Mouse (Mus musculus) C2C12 (cell line): ENCODE data around the gene Rnf141.

Source experiments
- CTCF ChIP-seq: IDR thresholded peaks from one replicate; pipeline ENCODE4 v1.5.1; 2011; ENCODE audit not compliant: control insufficient read depth, insufficient read depth, insufficient read length
- FOSL1 ChIP-seq: IDR thresholded peaks from one replicate; pipeline ENCODE4 v1.8.0; 2011; ENCODE audit warnings: mild to moderate bottlenecking, low read length; ENCODE audit not compliant: poor library complexity, insufficient read depth, severe bottlenecking
- MAX ChIP-seq: IDR thresholded peaks from one replicate; pipeline ENCODE4 v1.6.1; 2011; ENCODE audit warnings: mild to moderate bottlenecking, control low read depth
- USF1 ChIP-seq: IDR thresholded peaks from one replicate; pipeline ENCODE4 v1.6.1; 2011; ENCODE audit warnings: low read depth, mild to moderate bottlenecking, control low read depth, moderate library complexity

- TF ChIP-seq CTCF (no peak), MAX (no peak), USF1 (no peak), FOSL1 (no peak)
Observed at GRCm38 (mm10) chr7:110853611-110854010, 9.4 kb upstream of the Rnf141 start.
